Mouse (Mus musculus) cerebellum, adult 2 months (tissue): Measurements from ENCODE around the gene Abca7. TPM values are rescaled to one million over a fixed set of nuclear protein-coding genes. Genes with fewer than 3 reads are reported as not detected.

Source experiments
- DNase-seq, 2 experiments: peaks; one replicate each; pipeline ENCODE4 v3.0.0; 2021
- H3K27ac ChIP-seq: fragments of 200-500 bp; 2 replicates; pipeline ENCODE4 v1.5.1; 2012; ENCODE audit warnings: low read length, control low read depth, inconsistent platforms; ENCODE audit not compliant: insufficient read depth
- H3K27me3 ChIP-seq: fragments of 200-500 bp; 2 replicates; pipeline ENCODE4 v1.6.1; 2012; ENCODE audit warnings: inconsistent platforms, mild to moderate bottlenecking, low read length, moderate library complexity; ENCODE audit not compliant: control insufficient read depth, insufficient read depth
- H3K4me1 ChIP-seq: fragments of 200-500 bp; 2 replicates; pipeline ENCODE4 v1.6.1; 2011; ENCODE audit warnings: low read length; ENCODE audit not compliant: control insufficient read depth, insufficient read depth
- H3K4me3 ChIP-seq: fragments of 200-500 bp; replicated peaks from 2 replicates; pipeline ENCODE3; 2011; ENCODE audit warnings: mild to moderate bottlenecking, low read depth, low read length, control low read depth; ENCODE audit not compliant: insufficient read depth
- CTCF ChIP-seq: fragments of 200-500 bp; IDR thresholded peaks from 2 replicates; pipeline ENCODE4 v1.5.1; 2011; ENCODE audit warnings: low read depth, mild to moderate bottlenecking, control low read depth, low read length, moderate library complexity, borderline replicate concordance; ENCODE audit not compliant: insufficient read depth
- POLR2A ChIP-seq: fragments of 200-500 bp; IDR thresholded peaks from 2 replicates; pipeline ENCODE4 v1.6.1; 2011; ENCODE audit warnings: low read length, control low read depth, borderline replicate concordance; ENCODE audit not compliant: insufficient read depth
- WGBS: fragments of 180-500 bp; shearing (Covaris S2); methylation state at CpG from one replicate; pipeline ENCODE4 v1.1.7; 2018; 5-methylcytosine and 5-hydroxymethylcytosine counted together
- polyA plus RNA-seq: library from polyadenylated mRNA; depleted of rRNA; stranded (reverse); fragments of >200 nt; gene quantifications from 2 replicates; pipeline ENCODE4 v1.2.3, GENCODE M21; 2012

Gene Abca7
- polyA plus RNA-seq, 1 experiment, result 31.1 TPM

GRCm38 (mm10) chr10:79985334-79986231 lies 10.7 kb upstream of the Abca7 start:
- H3K27me3 ChIP-seq, result no peaks in the 10 kb centered on the region
- DNase-seq, result peak; percentile 81 to 84
- H3K27ac ChIP-seq, result peak overlapping the region; percentile 97
- WGBS, result under 1% methylated on average over 35 of the region's 35 CpGs
- TF ChIP-seq POLR2A, result peak; percentile 56; the same call in 1 of the 2 replicates
- no peak for TF ChIP-seq CTCF
- H3K4me3 ChIP-seq, result peak overlapping the region; percentile 81
- peaks cover 26% of the 10 kb centered on the region for H3K4me1 ChIP-seq

DNA sequence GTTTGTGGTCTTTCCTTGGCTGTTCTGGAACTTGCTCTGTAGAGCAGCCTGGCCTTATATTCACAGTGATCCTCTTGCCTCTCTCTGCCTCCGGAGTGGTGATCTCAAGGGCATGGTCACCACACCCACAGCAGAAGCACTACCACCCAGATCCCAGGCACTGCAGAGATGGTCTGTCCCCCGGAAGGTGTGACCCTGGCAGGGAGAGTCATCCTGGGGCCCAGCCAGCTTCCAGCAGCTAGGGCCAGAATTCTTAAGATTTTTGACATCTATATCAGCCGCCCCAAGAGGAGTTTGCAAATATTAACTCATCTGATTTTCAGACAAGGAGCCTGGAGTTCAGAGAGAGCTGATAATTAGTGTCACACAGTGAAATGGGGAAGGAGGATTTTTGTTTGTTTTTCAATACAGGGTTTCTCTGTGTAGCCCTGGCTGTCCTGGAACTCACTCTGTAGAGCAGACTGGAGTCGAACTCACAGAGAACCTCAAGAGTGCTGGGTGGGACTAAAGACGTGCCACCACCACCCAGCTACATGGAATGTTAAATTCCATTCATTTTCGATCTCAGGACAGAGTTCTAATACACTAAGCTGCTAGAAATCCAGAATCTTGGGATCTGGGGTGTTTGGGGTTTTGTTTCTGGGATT lies 9.9 kb upstream of the Abca7 start:
- no peak for TF ChIP-seq CTCF
- no peak for TF ChIP-seq POLR2A
- peak; percentile 53 to 56 for DNase-seq
- H3K4me3 ChIP-seq, result peak overlapping the region; percentile 81
- H3K27ac ChIP-seq, result peak overlapping the region; percentile 97
- 21% methylated on average over 6 of the region's 6 CpGs for WGBS
- no peaks in the 10 kb centered on the region for H3K27me3 ChIP-seq
- peaks cover 19% of the 10 kb centered on the region for H3K4me1 ChIP-seq

DNA sequence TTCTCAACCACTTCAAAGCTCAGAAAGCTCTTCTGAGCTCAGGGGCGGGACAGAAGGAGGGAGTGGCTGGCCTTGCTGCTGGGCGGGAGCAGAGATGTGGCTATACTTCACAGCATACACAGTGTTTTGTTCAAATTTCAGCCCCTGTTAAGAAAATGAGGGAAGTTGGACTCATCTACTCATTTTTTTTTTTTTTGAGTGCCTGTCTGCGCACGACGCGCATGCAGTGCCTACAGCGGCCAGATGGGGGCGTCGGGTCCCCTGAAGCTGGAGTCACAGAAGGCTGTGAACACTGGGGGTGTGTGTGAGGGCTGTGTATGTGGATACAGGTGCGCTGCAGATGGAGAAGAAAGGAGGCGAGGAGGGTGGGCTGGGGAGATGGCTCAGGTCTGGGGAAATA lies 9.3 kb upstream of the Abca7 start:
- peak; percentile 82 to 90 for DNase-seq
- Histone ChIP-seq H3K4me1 (peaks cover 15% of the 10 kb centered on the region; the same call in 1 of the 2 replicates), H3K27me3 (no peaks in the 10 kb centered on the region), H3K27ac (no peak overlapping the region), H3K4me3 (no peak overlapping the region)
- no peak for TF ChIP-seq POLR2A
- peak; percentile 83 for TF ChIP-seq CTCF
- 4% methylated on average over 11 of the region's 11 CpGs for WGBS

GRCm38 (mm10) chr10:79987771-79988505 lies 8.4 kb upstream of the Abca7 start:
- TF ChIP-seq POLR2A, result no peak
- TF ChIP-seq CTCF, result no peak
- WGBS, result 19% methylated on average over 27 of the region's 27 CpGs
- DNase-seq, result no peak
- no peak overlapping the region for H3K27ac ChIP-seq
- no peak overlapping the region for H3K4me3 ChIP-seq
- peaks cover 8% of the 10 kb centered on the region; the same call in 1 of the 2 replicates for H3K4me1 ChIP-seq
- H3K27me3 ChIP-seq, result no peaks in the 10 kb centered on the region

DNA sequence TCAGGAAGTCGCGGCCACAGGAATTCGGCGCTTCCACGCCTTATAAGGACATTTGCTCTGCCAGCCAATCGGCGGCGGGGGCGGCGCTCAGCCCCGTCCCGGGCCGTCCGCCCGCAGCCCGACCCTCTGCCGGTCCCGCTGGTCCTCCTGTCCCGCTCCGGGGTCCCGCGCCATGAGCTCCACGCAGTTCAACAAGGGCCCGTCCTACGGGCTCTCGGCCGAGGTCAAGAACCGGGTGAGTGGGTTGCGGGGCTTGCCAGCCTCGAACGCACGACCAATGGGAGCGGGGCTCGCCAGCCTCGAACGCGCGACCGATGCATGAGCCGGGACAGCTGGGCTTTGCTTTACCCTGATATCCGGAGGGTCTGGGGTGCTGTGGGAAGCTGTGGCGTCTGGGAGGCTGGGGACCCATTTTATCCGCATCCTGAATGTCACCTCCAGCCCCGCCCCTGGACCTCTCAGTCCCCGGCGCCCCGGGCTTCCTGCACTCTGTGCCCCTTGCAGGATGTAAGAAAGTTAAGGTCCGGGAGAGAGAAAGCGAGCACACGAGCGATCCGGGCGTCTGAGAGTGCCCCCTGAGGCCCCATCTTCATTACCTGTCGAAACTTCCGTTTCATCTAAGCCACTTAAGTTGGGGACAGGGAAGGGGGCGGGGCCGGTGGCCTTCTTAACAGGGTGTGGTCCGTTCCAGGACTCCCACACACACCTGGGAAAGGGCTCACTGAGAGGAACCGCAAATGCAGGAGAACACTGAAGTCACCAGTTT lies 7.6 kb upstream of the Abca7 start, which contains the start of gene Cnn2:
Cnn2 (plus strand) TSS at position 79 of the 766 bp plus-strand sequence.
- 1% methylated on average over 59 of the region's 59 CpGs for WGBS
- Histone ChIP-seq H3K27ac (no peak within 1 kb of the TSS), H3K4me1 (peaks cover 6% of the 10 kb centered on the region; the same call in 1 of the 2 replicates), H3K27me3 (no peaks in the 10 kb centered on the region), H3K4me3 (no peak within 1 kb of the TSS)
- DNase-seq, result no peak
- TF ChIP-seq POLR2A, result no peak
- no peak for TF ChIP-seq CTCF

GRCm38 (mm10) chr10:79989272-79989786 lies 7.0 kb upstream of the Abca7 start:
- 41% methylated on average over 8 of the region's 8 CpGs for WGBS
- TF ChIP-seq POLR2A (no peak), CTCF (no peak)
- DNase-seq, result no peak
- Histone ChIP-seq H3K27me3 (no peaks in the 10 kb centered on the region), H3K27ac (no peak overlapping the region), H3K4me1 (peaks cover 6% of the 10 kb centered on the region; the same call in 1 of the 2 replicates), H3K4me3 (no peak overlapping the region)
